Mouse (Mus musculus): ENCODE measurements at regions not wholly inside any gene's neighbourhood (a gene's known extent, or its start where the extent isn't known, plus 50 kb on each side); places are given as distances from the start of the nearest gene placed in this dataset.

DNA sequence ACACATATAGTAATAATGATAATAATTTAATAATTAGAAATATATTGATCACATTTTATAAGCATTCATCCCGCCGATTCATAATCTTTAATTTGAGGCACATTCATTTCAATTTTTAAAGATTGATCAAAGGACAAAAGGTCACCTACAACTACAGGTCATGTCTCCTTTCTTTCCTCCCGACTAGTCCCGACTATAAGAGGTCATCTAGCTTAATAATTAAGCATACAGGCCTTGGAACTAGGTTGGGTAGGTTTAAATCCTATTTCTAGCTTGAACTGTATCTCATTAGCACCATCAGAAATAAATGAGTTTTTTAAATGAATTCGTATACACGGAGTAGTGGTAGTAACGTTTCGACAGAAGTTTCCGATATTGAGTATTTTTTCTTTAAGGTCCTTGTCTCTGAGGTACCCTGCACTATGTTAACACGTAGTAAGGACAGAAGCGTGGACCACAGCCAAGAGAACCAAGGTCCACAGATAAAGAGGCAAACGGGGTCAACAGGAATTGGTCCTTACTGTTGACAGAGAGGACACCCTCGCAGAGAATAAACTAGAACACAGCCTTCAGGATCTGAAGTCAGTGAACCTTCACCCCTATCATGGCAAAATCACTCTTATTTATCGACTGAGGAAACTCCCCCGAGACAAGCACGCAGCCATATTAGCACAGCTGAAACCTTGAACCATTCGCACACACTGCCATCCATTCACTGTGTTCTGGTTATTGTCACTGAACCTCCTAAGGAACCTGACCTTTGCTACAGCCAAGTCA, 185.8 kb upstream of the Jmjd1c start:
- no peak for DNase-seq (ENCODE audit: low read depth, low spot score)

GRCm38 (mm10) chr10:66911261-66911911, 184.5 kb upstream of the Jmjd1c start:
- DNase-seq (ENCODE audit: low read depth, low spot score) = peak; percentile 83

GRCm38 (mm10) chr10:66912440-66912839, 183.5 kb upstream of the Jmjd1c start:
- no peak for DNase-seq (ENCODE audit: low read depth, low spot score)

- DNase-seq (ENCODE audit: low read depth, low spot score) = no peak
Measured at GRCm38 (mm10) chr10:66913187-66913586, 182.7 kb upstream of the Jmjd1c start.

GRCm38 (mm10) chr10:66913627-66914026, 182.3 kb upstream of the Jmjd1c start:
- peak; percentile 99 for DNase-seq (ENCODE audit: low read depth, low spot score)

DNA sequence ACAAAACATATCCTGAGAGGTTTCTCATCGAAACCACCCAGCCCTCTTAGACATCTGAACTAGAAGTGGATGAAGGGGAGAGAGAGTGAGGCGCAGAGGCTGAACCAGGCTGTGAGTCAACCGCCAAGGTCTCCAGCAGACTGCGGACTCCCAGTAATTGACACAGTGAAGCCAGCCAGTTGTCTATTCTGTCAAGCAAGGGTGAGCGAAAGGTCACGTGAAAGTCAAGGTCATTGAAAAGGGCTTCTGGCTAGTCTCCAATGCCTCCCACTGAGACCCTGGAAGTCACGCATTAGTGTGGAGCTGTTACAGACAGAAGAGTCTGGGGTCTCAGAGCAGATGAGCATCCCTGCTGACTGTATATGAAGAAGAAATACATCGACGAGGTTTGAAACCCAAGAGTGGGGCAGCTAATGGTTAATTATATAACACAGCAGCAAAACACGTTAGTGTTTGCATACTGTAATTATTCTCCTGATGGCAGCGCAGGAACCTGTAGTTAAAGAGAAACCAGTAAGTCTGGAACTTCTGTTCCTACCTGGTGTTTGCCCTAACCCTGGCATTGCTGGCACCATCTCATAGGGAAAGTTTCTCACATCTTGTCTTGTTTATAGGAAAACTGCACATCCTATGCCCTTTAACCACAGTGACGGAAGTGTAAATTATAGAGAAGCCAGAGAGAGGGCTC, 181.5 kb upstream of the Jmjd1c start:
- DNase-seq (ENCODE audit: low read depth, low spot score) = peak; percentile 98

GRCm38 (mm10) chr10:66915801-66916200, 180.1 kb upstream of the Jmjd1c start:
- DNase-seq (ENCODE audit: low read depth, low spot score) = no peak

DNA sequence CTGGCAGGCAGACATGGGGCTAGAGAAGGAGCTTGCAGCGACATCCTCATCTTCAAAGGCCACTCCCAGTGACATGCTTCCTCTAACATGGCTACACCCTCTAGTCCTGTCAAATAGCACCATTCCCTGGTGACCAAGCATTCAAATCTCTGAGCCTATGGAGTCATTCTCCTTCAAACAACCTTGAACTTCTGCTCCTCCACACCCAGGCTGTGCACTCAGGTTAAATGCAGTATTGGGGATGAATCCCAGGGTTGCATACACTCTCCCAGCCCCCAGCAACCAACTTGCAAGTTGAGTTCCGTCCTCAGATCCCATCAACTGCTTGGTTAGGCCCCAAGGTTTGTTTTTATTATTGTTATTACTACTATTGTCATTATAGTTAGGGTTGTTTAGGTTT, 178.2 kb upstream of the Jmjd1c start:
- peak; percentile 100 for DNase-seq (ENCODE audit: low read depth, low spot score)

DNA sequence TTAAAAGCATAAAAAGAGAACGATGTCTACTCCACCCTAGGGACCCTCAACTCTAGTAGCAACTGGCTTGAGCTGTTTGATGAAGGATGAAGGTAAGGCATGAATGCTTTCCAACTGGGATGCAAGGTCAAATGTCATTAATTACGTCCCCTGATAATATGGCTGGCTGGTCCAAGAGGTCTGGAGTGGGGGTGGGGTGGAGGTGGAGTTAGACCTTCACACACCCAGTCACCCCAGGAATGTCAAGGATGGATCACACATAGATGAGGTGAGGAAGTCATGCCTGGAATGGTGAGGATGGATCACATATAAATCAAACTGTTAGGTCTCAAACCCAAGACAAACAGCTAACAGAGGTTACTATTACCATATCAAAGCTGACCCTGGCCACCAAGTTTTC, 177.2 kb upstream of the Jmjd1c start:
- peak; percentile 86 for DNase-seq (ENCODE audit: low read depth, low spot score)

DNA sequence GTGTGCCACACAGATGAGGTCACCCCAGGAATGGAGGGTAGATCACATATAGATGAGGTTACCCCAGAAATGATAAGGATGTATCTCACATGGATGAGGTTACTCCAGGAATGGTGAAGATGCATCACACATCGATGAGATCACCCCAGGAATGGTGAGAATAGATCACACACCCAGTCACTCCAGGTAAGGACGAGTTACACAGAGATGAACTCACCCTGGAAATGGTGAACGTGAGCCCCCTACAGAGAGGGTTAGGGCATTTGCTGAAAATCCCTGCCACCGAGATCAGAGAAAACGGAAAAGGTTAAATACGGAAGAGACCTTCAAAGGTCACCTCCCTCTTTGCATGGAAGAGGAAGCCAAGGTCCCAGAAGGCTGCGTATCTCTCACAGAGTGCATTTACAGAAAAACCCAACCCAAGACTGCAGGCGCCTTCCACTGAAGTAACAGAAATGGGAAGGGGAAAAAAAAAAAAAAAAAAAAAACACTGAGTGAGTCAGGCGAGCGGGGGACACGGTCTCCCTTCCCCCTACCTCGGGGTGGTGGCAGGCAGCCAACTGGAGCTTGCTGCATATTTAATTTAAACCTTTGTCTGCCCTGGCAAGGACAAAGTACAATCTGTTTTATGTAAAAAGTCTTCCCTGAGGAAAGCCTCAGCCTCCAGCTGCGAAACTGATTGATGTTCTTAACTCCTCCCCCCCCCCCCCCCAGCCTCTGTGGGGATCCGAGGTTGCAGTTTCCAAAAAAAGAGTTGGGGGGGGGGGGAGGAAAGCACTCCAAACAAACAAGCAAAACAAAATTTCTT, 175.8 kb upstream of the Jmjd1c start:
- peak; percentile 99 for DNase-seq (ENCODE audit: low read depth, low spot score)

DNA sequence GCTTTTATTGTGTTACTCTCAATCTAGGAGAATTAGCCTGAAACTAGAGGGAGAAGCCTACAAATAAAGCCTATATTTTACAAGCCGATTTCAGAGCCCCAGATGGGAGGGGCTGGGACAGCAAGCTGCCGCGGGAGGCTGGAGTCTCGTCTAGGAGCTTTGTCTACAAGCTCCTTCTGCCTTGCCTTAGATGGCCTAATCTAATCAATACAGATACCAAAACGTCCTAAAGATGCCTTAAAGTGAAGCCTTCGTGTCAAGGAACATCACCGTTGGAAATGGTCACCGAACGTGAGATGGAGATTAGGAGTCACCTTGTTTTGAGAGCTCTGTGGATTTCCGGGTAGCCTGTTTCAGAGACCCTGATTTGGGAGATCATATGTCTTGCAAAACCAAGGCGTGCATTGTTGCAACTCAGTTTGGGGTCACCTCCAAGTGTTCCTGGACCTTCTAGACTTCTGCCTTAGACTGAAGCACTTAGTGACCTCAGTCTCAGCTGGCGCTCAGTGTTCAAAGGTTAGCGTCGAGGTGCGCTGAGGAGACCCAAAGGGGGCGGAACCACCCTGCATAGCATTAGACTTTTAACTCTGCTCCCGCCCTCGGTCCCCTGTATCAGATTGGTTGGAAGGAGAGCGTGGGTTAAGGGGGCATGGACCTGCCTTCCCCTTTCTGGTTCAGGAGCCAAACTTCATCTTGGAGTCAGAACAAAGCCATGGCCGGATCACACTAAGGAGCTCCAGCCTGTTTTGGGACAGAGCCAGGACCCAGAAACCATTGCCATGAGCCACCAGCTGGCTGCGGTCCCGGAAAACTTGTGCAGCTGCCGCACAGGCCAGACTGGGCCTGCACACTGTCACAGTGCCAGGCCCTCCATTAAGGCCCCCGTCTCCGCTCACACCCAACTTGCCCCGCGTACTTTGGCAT, 174.9 kb upstream of the Jmjd1c start:
- DNase-seq (ENCODE audit: low read depth, low spot score) = peak; percentile 95

- no peak for DNase-seq (ENCODE audit: low read depth, low spot score)
Measured at GRCm38 (mm10) chr10:66921776-66922175, 174.1 kb upstream of the Jmjd1c start.

GRCm38 (mm10) chr10:66922314-66922713, 173.6 kb upstream of the Jmjd1c start:
- no peak for DNase-seq (ENCODE audit: low read depth, low spot score)

DNA sequence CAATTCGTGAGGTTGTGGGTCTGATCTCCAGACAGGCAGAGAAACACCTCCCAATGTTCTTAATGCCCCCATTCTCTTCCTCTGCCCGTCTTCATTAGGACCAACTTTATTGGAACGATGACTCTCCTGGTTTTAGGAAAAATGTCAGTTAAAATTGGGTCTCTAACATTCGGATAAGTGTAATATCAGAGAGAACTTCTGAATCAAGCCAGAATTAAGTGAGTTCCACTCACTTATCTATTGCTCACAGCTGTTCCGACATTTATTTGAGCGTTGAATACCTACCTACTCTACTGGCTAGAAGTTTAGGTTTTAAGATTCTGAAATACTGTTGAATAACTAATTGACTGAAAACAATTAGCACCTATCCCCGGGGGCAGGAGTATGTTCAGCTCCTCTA, 172.0 kb upstream of the Jmjd1c start:
- no peak for DNase-seq (ENCODE audit: low read depth, low spot score)

DNA sequence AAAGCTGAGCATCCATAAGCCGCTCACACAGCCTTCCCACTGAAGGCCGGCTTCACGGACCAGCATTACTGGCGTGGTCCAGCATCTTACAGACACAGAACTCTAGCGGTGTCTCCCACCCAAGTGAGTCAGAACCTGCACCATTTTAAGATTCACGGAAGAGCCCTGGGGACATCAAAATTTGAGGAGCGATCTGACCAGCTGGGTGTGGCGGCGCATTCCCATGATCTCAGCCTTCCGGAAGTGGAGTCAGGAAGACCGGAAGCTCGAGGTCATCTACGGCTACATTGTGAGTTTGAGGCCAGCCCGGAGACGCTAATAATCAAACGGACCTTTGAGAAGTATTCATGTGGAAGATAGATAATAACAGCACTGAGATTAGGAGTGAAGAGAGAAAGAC, 171.5 kb upstream of the Jmjd1c start:
- DNase-seq (ENCODE audit: low read depth, low spot score) = no peak

- peak; percentile 58 for DNase-seq (ENCODE audit: low read depth, low spot score)
Measured at GRCm38 (mm10) chr10:66925553-66926127, 170.3 kb upstream of the Jmjd1c start.

DNA sequence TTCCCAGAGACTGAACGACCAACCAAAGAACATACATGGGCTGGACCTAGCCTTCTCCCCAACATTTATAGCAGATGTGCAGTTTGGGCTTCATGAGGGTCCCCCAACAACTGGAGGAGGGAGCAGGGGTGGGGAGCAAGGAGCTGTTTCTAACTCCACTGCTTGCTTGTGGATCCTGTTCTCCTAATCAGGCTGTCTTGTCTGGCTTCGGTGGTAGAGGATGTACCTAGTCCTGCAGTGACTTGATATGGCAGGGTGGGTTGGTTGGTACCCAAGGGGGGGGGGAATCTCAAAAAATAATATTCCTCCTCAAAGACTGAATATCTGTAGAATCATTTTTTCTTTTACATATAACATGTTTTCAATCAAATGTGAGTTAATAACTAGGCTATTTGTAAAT, 168.3 kb upstream of the Jmjd1c start:
- no peak for DNase-seq (ENCODE audit: low read depth, low spot score)

DNA sequence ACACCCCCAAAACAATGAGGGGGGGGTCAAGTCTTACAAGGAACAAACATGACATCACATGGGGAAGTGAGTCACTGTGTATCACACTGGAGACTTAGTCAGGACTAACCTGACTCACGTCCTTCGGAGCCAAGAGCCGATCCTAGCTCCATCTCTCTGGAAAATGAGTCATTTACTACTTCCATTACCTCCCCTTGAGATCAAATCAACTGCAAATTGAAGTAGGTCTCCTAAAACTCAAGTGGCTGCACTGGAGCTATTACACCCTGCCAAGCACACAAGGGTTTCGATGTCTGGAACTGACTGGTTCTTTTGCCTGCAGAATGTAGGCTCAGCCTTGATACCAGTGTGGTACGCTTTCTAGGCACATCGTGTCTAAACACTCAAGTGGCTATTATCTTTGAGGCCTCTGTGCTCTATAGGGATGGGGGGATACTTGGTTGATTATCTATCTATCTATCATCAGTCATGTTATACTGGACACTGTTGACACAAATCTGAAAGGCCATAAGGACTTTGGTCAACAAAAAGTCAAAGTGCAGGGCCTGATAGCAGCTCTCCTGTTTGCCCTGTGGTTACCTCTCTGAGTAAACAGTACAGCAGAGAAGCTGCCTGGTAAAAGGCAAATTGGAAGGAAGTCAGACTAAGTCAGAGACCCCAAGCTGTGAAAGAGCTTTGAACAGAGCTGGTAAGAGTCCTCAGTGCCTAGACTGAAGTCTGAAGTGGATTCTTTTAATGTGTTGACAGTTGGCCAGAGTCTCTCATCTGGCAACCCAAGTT, 167.5 kb upstream of the Jmjd1c start:
- DNase-seq (ENCODE audit: low read depth, low spot score) = no peak

- DNase-seq (ENCODE audit: low read depth, low spot score) = no peak
Measured at GRCm38 (mm10) chr10:66930563-66930962, 165.4 kb upstream of the Jmjd1c start.

DNA sequence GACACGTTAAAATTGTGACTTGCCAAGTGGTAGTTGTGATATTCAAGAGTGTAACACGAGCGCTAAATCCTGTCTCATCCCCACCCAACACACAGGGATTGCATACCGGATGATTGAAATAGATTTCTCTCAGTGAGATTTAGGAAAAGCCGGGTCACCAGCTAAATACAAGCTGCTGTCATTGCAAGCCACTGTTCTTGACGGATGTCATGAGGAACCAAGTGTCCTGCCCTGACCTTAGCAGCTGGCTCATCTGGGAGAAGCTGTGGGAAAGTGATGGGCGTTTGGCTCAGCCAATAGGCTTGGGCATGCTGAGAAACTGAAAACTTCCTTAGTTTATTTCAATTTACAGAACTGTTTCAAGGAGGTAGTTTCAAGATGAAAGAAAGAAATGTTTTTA, 164.4 kb upstream of the Jmjd1c start:
- no peak for DNase-seq (ENCODE audit: low read depth, low spot score)

All from ES-CJ7 (cell line).